Mouse (Mus musculus): ENCODE results near the gene Pcdh9. TPM values are rescaled to one million over a fixed set of nuclear protein-coding genes. Genes with fewer than 3 reads are reported as not detected.

The Pcdh9 gene
- 0.77 TPM for polyA plus RNA-seq (2014; fragmentation: Illumina TruSeq; extraction: RNeasy Lipid Tissue Mini Kit (QIAGEN cat#74804); ENCODE audit: low read depth, low replicate concordance)

DNA sequence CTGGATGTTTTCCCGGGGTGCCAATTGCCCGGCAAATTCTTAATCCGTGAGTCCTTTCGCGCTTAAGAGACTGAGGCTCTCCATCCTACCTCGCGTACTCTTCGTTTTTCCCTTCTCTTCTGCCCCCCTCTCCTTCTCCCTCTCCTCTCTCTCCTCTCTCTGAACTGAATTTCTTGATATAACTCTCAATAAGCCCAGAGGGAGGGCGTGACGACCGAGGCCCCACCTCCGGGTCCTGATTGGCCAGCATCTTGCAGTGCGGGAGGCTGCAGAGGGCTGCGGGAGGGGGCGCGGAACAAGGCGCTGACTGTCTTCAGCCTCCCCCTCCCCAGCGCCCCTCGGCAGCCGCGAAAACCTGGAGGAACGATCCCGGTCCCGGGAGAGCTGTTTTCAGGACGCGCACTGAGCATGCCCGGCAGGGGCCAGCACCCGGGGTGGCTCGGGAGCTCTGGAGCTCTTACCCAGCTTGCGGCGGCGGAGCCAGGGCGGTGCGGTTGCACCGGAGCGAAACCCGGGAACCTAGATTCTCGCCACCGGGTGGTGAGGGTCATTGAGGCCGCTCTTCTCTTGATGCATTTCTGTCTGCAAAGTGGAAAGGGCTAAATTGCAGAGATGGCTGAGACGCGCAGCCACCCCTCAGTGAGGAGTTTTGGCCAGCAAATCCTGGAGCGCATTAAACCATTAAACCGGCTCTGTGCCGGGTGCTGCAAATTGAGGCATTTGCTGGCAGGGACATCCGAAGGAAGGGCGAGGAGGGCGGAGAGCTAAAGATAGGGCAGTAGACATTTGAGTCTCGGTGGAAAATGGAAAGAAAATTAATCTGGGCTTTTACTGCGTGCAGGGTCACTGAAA lies at the start of gene Pcdh9:
Gene Pcdh9, minus strand, starts transcription at position 161 of the 852 bp plus-strand sequence.

